Mouse (Mus musculus) cerebellum, adult 9-10 months (tissue): ENCODE data around the gene Sytl1.

ENCODE experiments used
- DNase-seq: peaks from one replicate; pipeline ENCODE4 v3.0.0; 2022

Gene Sytl1

DNA sequence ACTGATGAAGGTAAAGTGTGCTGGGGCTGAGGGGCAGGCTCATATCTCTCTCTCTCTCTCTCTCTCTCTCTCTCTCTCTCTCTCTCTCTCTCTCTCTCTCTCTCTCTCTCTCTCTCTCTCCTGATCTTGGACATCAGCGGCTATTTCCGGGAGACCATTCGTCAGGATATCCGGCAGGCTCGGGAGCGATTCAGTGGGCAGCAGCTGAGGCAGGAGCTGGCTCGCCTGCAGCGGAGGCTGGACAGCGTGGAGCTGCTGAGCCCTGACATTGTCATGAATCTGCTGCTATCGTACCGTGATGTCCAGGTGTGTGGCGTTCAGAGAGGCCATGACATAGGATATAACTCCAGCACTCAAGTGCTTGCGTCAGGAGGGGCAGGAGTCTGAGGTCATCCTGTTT lies 19.4 kb downstream of the Sytl1 start:
- no peak for DNase-seq

DNA sequence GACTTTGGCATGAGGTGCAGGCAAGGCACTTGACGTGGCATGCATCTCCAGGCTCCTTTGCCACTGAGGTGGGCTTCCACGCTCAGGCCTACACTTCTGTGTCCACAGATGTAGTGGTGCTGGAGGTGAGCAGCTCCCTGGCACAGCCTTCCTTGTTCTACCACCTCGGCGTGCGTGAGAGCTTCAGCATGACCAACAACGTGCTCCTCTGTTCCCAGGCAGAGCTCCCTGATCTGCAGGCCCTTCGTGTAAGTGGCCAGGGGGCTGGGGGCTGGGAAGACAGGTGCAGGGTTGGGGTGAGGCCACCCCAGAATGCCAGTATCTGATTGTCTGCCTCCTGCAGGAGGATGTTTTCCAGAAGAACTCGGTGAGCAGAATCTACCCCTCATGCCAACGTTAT lies 20.2 kb downstream of the Sytl1 start:
- DNase-seq, result no peak

DNA sequence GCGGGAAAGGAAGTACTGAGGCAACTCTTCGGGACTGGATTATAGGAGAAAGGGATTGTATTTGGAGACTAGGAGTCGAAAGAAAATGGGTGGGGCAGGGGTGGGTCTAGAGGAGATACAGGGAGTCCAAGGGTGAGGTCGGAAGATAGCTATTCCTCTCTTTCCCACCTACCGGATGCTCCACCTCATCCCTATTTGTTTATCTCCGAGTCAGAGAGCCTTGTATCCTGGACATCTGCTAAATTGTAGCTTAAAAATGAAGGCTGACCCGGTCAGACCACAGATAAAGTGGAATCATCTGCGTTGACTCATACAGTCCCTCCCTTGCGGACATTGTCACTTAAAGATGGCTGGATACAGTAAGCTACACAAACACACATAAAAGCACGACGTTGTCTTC lies 21.0 kb downstream of the Sytl1 start:
- DNase-seq, result no peak

DNA sequence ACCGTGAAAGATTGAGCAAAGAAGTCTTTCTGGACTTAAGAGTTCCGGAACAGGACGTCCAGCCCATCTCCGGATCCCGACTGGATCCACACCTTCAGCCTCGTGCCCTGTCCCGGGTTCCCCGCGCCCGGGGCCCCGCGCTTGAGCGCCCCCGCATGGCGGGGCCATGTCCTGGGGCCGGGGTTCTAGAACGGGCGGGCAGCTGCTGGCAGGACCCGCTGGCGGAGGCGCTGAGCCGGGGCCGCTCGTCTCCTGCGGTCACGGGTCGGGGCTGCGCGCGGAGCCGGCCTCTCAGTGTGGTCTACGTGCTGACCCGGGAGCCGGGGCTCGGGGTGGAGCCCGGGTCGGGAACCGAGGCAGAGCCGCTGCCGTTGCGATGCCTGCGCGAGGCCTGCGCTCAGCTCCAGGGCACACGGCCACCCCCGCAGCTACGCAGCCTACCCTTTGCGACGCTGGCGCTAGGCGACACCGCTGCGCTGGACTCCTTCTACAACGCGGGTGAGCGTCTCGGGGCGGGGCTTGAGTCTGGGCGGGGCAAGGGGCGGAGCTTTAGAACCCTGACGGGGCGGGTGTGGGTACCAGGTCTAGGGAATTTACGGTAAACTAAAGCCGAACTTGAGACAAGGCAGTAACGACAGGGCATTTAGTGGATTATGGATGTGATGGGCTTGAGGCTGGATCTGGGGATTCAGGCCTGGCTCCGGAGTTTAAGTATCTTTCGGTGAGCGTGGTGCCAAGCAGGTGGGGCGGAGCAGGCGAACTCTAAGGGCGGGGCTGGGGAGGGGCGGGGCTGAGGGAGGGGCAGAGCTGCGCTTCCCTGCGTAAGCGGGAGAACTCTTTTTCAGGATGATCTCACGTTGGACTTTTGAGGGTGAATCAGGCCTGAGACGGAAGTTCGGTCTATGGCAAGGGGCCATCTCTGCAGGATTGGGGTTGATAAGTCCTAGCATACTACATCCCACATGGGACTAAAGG lies 21.7 kb downstream of the Sytl1 start:
- peak; percentile 83 for DNase-seq

DNA sequence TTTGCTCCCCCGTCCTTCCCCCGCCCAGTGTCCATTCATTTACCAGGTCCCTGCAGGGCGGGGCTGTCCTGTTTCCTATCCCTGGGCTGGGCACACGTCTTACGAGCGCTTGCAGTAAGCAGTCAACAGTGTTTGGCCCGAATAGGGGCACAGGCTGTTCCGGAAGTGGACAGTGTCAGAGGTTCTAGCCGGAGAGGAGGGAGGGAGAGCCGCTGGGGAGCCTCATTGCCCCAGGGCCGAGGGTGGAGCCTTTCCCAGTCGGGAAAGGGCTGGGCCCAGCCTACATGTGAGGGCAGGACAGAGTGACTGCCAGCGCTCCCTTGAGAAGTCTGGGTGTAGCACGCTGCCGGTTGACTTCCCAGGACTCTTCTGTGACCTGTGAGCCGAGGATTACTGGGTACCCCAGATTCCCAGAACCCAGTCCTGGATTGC lies 22.4 kb downstream of the Sytl1 start, which contains the start of gene Map3k6:
TSS of gene Map3k6 (plus strand) at position 329 of the 432 bp plus-strand sequence.
- DNase-seq, result no peak

DNA sequence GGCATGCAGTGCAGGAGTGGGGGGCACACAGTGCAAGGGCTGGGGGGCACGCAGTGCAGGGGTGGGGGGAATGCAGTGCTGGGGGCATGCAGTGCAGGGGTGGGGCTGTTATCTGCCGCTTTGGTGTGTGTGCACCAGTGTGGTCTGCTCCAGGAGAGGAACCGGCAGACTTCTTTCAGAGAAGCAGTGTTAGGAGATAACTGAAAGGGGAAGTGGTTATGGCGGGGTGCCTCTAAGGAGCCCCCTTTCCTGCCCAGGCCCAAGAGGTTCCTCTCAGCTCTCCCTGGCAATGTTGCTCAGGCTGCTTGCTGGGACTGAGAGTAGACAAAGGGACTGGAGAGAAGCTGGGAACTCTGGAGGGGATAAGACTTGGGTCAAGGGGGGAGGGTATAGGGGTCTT lies 25.0 kb downstream of the Sytl1 start:
- no peak for DNase-seq

DNA sequence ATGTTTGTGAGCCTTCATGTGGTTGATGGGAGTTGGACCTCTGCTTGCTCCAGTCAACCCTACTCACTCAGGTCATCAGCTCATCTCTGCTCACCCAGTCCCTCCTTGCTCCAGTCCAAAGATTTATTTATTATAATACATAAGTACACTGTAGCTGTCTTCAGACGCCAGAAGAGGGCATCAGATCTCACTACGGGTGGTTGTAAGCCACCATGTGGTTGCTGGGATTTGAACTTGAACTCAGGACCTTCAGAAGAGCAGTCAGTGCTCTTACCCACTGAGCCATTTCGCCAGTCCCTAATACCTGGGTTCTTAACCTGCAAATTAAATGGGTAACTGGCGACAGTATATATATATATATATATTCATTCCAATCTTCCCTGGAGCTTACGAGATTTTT lies 27.5 kb downstream of the Sytl1 start:
- DNase-seq, result no peak

DNA sequence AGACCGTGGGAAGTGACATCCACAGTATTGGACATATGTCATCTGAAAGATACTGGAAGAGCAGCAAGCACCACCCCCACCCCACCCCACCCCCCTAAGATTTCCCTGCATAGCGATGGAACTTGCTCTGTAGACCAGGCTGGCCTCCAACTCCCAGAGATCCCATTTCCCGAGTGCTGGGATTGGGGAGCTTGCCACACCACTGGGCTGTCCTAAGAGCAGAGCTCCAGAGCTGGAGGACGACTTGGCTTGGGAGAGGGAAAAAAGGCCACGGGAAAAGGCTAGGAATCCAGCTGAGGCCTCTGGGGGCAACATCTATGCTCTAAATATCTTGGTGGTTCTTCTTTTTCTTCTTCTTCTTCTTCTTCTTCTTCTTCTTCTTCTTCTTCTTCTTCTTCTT lies 28.1 kb downstream of the Sytl1 start:
- DNase-seq, result no peak

DNA sequence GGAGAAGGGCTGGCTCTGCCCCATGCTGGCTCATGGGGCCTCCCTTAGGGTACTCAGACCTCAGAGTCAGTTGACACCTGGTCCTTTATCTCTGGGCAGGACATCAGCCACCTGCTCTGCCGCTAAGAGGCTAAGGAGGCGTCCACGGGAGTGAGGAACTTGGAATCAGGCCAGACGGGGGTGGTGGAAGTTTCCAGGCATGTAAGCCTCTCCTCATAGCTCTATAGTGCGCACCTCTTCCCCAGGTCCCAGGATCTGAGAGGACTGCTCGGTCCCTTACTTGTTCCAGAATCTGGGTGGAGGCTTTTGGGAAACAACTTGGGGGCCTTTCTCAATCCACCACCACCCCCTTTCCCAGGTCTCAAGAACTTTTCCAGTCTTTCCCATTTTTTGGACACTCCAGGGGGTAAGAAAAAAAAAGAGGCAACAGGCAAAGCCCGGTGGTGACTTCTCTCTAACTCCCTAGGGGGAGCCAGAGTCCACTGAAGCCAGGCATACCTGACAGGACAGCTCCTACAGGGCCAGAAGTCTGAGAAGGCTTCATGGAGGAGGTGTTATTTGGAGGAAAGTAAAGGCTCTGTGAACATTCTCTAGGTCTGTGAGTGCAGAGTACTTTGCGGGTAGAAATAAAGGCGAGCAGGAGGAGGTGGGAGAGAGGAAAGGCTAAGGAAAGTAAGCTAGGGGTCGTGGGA lies 29.5 kb downstream of the Sytl1 start:
- no peak for DNase-seq

DNA sequence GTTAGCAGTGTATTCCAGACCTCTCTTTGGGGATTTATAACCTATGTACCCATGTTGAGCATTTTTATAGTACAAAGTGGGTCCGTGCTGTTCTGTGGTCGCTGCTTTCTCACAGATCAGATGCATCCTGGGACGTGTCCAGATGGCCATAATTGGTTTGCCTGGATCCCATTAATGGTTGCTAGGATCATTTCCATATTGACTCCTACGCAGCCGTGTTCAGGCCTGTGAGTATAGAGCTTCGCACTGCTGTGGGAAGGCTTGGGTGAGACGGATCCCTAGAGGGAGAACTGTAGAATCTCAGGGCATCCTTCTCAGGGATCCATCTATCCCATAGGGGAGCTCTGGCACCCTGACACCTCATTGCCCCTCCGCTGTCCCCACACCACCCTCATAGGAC lies 33.3 kb downstream of the Sytl1 start:
- no peak for DNase-seq

DNA sequence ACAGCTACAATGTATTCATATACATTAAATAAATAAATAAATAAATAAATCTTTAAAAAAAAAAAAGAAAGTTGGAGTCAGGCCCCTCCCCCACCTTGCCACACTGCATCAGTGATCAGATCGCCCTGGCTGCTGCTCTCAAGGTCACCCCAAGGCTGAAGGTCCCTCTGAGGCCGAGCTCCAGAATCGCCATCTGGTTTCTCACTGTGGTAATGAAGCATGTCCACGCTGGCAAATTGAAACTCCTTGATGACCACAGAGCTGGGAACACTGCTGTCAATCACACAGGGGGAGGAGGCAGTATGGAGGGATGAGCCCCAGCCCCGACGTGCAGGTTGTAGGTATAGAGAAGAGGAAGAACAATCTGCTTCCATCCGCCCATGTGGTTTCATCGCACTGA lies 35.3 kb downstream of the Sytl1 start:
- no peak for DNase-seq

DNA sequence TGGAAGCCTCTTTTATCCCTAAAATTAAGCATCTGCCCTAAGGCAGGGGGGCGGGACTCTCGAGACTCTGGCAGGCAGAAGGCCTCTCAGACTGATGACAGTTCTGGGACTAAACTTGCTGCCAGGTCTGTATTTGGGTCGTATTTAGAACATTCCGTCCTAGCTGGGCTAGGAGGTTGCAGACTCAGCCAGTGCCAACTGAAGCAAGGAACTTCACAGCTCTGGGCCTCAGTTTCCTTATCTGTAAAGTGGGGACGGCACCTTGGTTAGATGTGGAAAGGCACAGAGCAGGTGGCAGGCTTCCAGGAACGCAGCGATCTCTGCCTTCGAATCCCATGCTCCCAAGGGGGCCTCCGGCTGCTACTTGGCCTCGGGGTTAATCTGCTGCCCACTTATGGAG lies 36.8 kb downstream of the Sytl1 start:
- DNase-seq, result no peak

DNA sequence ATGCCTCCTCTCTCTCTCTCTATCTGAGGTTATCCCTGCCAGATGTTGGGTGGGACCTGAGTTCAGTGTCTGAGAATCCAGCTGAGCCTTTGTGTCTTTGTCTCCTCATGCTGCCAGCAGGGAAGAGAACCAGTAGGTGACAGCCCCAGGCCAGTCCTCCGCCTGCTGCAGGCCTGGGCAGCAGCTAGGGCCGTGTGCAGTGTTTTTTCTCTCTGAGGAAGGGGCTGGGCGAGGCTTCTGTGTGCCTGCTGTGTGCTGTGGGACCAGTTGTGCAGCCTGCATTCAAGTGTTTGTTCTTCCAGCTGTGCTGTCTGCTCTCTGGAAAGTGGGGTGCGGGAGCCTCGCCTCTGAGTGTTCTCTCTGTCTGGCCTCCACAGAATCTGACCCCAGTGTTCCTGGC lies 39.0 kb downstream of the Sytl1 start:
- no peak for DNase-seq

DNA sequence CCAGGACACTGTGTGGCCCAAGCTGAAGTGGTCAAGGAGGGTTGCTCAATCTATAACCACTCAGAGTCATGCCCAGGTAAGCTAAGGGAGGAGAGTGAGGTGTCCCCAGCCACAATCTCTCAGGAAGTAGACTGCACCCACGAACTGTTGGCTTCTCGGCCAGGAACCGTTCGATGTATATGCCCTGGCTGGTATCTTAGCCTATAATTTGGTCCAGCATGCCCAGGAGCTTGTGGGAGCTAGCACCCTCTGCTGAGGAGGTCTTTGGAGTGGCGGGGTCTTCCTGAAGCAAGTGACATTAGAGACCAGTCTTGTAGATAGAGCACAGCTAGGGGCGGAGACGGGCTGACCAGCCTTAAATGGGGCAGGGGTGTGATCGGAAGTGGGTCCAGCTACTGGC lies 41.2 kb downstream of the Sytl1 start:
- no peak for DNase-seq

DNA sequence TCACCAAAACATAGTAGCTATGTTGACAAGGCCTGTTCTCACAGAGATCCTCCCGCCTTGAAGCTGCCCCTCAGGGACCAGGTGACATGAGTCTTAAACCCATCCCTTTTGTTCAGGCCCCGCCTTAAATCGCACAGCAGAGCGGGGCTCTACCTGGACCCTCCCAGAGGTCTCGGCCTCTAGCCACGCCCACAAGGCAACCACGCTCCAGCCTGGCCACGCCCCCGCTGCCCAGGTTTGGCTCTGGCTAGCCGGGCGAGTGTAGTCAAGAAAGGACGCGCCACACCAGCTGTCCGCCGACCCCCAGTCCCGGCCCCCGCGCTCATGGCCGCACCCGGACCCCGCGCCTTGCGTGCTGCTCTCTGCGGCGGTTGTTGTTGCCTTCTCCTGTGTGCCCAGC lies 42.3 kb downstream of the Sytl1 start:
- DNase-seq, result no peak

DNA sequence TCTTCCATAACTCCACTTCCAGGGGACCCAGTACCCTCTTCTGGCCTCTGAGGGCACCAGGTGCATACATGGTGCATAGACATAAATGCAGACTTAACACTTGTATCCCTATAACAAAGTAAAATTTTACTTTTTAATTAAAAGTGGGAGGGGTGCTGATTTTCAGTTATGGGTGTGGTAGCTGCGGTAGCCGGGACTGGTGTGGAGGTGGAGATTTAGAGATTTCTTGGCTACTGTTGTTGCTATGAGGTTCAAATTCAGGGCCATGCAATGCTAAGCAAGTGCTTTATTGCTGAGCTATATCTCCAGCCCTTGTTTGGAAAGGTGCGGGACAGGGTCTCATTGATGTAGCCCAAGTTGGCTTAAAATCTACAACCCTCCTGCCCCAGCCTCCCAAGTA lies 44.2 kb downstream of the Sytl1 start:
- no peak for DNase-seq

DNA sequence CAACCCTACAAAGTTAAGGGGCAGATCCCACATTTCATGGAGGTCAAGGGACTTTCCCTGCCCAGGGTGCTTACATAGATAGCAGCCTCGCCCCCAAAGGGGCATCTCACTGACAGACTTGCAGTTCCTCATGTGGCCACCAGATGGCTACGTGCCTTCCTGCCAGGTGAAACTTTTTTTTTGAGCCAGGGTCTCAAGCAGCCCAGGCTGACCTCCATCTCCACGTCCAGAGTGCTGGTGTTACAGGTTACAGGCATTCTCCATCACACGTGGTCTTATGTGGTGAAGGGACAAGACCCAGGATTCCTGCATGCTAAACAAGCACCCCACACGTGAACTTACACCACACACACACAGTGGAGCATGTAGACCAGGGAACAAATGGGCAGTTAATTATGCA lies 45.3 kb downstream of the Sytl1 start:
- DNase-seq, result peak; percentile 72

DNA sequence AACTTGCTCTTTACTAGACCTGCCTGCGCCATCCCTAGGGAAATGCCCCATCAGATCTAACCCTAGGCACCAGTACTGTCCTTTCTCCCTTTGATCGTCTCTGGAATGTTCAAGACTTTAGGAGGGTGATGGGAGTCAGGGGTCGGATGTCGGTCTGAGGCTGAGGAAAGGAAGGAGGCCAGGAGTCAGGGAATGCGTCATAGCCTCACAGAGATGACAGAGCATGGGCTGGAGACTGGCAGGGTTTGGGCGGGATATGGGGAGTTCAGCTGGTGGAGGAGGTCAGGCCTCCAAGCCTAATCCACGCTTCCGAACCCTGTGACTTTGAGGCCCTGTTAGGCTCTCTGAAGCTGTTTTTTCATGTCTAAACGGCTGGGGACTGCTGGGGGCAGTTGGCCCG lies 49.3 kb downstream of the Sytl1 start:
- no peak for DNase-seq

DNA sequence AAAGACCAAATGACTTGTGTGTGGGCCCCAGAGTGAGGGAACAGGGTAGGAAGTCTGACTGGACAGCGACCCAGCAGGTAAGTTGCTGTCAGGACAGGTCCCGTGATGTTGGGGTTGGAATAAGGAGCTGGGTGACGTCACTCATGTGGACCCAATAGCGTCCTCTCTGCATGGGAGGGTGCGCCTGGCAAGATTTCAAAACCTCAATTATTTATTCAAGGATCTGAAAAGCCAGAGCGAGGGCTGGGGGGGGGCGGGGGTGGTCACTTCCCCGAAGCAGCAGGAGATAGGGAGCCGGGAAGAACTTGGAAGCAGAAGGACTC lies 49.7 kb downstream of the Sytl1 start:
- DNase-seq, result peak; percentile 72

DNA sequence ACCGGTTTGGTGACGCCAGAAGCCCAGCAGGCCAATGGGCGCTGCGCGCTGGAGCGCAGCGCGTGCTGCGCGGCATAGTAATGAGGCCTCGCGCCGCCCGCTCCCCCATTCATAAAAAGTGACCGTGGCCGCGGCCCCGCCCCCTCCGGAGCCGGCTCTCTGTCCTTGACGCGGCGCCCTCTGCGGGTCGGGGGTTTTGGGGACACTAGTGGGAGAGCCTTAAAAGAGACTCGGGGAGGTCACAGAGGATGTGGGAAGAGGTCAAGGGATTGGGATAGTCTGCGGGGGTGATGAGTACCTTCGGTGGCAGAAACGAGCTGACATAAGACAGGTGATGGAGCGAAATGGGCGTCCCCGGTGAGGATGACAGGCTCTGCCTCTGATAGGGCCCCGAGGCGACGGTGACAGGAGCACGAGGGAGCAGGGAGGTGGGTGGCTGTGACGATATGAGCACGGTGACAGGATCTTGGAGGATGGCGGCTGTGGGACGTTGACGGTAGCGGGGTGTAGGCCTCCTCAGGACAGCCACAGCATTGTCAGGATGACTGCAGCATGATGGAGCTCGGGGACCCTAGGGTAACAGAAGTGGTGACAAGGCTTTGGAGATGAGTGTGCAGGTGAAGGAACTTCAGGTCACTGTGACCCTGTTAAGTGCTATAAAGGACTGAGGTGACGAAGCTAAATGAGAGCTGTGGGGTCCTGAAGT lies 50.2 kb downstream of the Sytl1 start:
- DNase-seq, result peak; percentile 85

DNA sequence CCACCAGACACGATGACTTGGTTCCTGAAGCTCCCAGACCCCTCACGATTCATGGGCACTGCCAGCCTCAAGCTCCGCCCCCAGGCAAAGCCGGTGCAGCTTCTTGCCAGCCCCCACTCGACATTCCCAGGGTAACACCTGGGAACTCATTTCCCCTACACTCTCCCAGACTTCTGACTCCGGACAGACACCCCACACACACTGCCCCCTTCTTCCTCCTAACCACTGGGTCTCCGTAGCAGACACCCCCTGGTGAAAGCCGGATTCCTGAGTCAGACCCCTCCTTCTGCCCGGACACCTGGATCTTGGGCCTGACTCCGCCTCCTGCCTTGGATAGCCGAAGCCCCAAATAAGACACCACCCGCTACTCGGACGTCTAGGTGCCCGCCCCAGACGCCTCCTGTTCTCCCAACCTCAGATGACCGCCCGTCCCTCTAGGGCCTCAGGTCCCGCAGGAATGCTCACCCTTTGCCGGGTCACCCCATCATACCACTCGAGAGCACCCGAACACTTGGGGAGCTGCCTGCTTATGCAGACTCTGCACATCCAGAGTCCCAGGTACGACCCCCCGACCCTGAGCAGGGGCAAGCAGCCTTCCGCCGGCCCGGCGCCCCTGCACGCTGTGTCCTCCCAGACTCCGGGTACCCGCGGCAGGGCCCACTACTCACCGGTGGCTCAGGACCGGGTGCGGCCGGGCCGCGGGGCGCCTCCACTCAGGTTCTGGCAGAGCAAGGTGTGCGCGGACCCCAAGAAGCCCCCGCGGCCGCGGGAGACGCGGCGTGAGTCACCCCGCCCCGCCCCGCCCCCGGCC lies 51.0 kb downstream of the Sytl1 start, which contains the start of the genes Cd164l2 and Gpr3:
TSS of gene Cd164l2 (plus strand) at position 381 of the 811 bp plus-strand sequence.
TSS of gene Gpr3 (minus strand) at position 786 of the 811 bp plus-strand sequence.
- peak; percentile 60 for DNase-seq

DNA sequence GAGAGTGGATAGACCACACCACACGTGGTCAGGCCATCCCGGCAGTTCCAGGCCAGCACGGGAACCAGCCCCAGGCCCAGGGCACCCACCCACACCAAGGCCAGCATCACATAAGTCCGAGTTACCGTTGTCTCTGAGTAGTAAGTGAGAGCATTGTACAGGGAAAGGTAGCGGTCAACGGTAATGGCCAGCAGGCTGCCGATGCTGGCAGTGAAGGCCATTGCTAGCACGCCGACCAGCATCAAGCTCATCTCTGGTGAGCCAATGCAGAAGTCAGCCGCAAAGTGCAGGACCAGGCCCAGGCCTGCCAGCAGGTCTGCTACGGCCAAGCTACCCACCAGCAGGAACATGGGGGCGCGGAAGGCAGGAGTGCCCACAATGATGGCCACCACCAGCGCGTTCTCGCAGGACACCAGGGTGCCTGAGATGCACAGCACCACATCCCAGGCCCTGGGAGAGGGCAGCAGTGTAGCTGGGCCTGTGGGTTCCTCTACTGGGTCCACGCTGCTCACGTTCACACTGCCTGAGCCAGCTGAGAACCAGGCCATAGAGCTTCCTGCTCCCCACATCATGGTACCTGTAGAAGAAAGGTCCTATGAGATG lies 52.0 kb downstream of the Sytl1 start:
- no peak for DNase-seq
